Mouse (Mus musculus) lung, embryonic 14.5 days (tissue): ENCODE data around the gene Fam173b. TPM values are rescaled to one million over a fixed set of nuclear protein-coding genes. Genes with fewer than 3 reads are reported as not detected.
A peak's percentile ranks its signal among the peaks of the same experiment; 100 is the strongest.

Source experiments
- ATAC-seq: fragments of 200-750 bp; cut with Nextera tagmentation; 2 replicates; pipeline ENCODE4 v1.8.0; 2017; ENCODE audit warnings: mild to moderate bottlenecking, moderate TSS enrichment, moderate library complexity; ENCODE audit not compliant: insufficient read depth
- DNase-seq: peaks from one replicate; pipeline ENCODE4 v3.0.0-alpha.2; 2015
- H3K27ac ChIP-seq: fragments of 300-500 bp; sonication (generic); 2 replicates; pipeline ENCODE4 v1.5.1; 2014; ENCODE audit warnings: low read depth, mild to moderate bottlenecking, moderate library complexity
- H3K27me3 ChIP-seq: fragments of 300-500 bp; sonication (generic); 2 replicates; pipeline ENCODE4 v1.6.1; 2014; ENCODE audit warnings: low read length, control low read depth; ENCODE audit not compliant: insufficient read depth
- H3K36me3 ChIP-seq: fragments of 300-500 bp; sonication (generic); 2 replicates; pipeline ENCODE4 v1.6.1; 2014; ENCODE audit warnings: control low read depth; ENCODE audit not compliant: insufficient read depth
- H3K4me1 ChIP-seq: fragments of 300-500 bp; sonication (generic); 2 replicates; pipeline ENCODE4 v1.6.1; 2014; ENCODE audit warnings: antibody characterized with exemption, control low read depth; ENCODE audit not compliant: insufficient read depth
- H3K4me2 ChIP-seq: fragments of 300-500 bp; sonication (generic); 2 replicates; pipeline ENCODE4 v1.6.1; 2014; ENCODE audit warnings: mild to moderate bottlenecking
- H3K4me3 ChIP-seq: fragments of 300-500 bp; sonication (generic); 2 replicates; pipeline ENCODE4 v1.5.1; 2014; ENCODE audit warnings: low read depth, low read length
- H3K9ac ChIP-seq: fragments of 300-500 bp; sonication (generic); 2 replicates; pipeline ENCODE4 v1.6.1; 2014
- H3K9me3 ChIP-seq: fragments of 300-500 bp; sonication (generic); 2 replicates; pipeline ENCODE4 v1.6.1; 2016; ENCODE audit warnings: low read depth, low read length, control low read depth
- CTCF ChIP-seq: IDR thresholded peaks from 2 replicates; pipeline ENCODE4 v1.5.1; 2016; ENCODE audit warnings: antibody characterized with exemption, low read depth
- WGBS: fragments of 180-500 bp; shearing (Covaris S2); extraction: QIAGEN DNeasy Blood & Tissue Kit; methylation state at CpG from one replicate; pipeline ENCODE4 v1.1.7; 2014; 5-methylcytosine and 5-hydroxymethylcytosine counted together
- polyA plus RNA-seq: library from polyadenylated mRNA; unstranded; fragments of >200 nt; fragmentation: Nextera tagmentation; extraction: Ambion mirVana; gene quantifications from 2 replicates; pipeline ENCODE4 v1.2.1, GENCODE M21; 2014

The Fam173b gene
- polyA plus RNA-seq, 1 experiment from 2014 or later: 15.0 TPM

GRCm38 (mm10) chr15:31565184-31565583 is 36.5 kb upstream of the Fam173b start, which contains the start of gene Cmbl:
Gene Cmbl (plus strand): TSS chr15:31565389.
- no peak within 1 kb of the TSS for H3K4me3 ChIP-seq
- H3K27ac ChIP-seq: 0 out of 2 replicates have a peak within 1 kb of the TSS, but pooled peaks have one; percentile 59
- ATAC-seq (no peak), DNase-seq (no peak)
- H3K36me3 ChIP-seq: no peaks in the 10 kb centered on the region
- peak within 1 kb of the TSS; percentile 45; the same call in 1 of the 2 replicates for H3K4me2 ChIP-seq
- no peak for TF ChIP-seq CTCF
- no peaks in the 10 kb centered on the region for H3K27me3 ChIP-seq
- H3K9ac ChIP-seq: no peak within 1 kb of the TSS
- 47% methylated on average over 5 of the region's 5 CpGs for WGBS
- peaks cover 13% of the 10 kb centered on the region; the same call in 1 of the 2 replicates for H3K4me1 ChIP-seq
- H3K9me3 ChIP-seq: no peaks in the 10 kb centered on the region

- DNase-seq (no peak), ATAC-seq (no peak)
- Histone ChIP-seq H3K4me1 (peaks cover 13% of the 10 kb centered on the region; the same call in 1 of the 2 replicates), H3K4me3 (no peak overlapping the region), H3K36me3 (no peaks in the 10 kb centered on the region), H3K9me3 (no peaks in the 10 kb centered on the region), H3K27ac (no peak overlapping the region), H3K4me2 (no peak overlapping the region), H3K27me3 (no peaks in the 10 kb centered on the region), H3K9ac (no peak overlapping the region)
- 53% methylated on average over 1 of the region's 1 CpGs for WGBS
- no peak for TF ChIP-seq CTCF
Observed at GRCm38 (mm10) chr15:31565786-31566185, 35.9 kb upstream of the Fam173b start.

GRCm38 (mm10) chr15:31567431-31567830 is 34.2 kb upstream of the Fam173b start:
- no peaks in the 10 kb centered on the region for H3K27me3 ChIP-seq
- no peak for TF ChIP-seq CTCF
- no peak overlapping the region for H3K9ac ChIP-seq
- no peak overlapping the region for H3K27ac ChIP-seq
- WGBS: 71% methylated on average over 7 of the region's 7 CpGs
- H3K9me3 ChIP-seq: no peaks in the 10 kb centered on the region
- H3K4me3 ChIP-seq: no peak overlapping the region
- peaks cover 13% of the 10 kb centered on the region; the same call in 1 of the 2 replicates for H3K4me1 ChIP-seq
- H3K4me2 ChIP-seq: no peak overlapping the region
- H3K36me3 ChIP-seq: no peaks in the 10 kb centered on the region
- DNase-seq (no peak), ATAC-seq (no peak)

GRCm38 (mm10) chr15:31568581-31568996 is 33.1 kb upstream of the Fam173b start:
- peak; percentile 78 for DNase-seq
- H3K4me2 ChIP-seq: peak overlapping the region; percentile 47
- no peaks in the 10 kb centered on the region for H3K36me3 ChIP-seq
- no peak overlapping the region for H3K27ac ChIP-seq
- no peaks in the 10 kb centered on the region for H3K9me3 ChIP-seq
- ATAC-seq: peak; percentile 91
- H3K4me1 ChIP-seq: peaks cover 13% of the 10 kb centered on the region; the same call in 1 of the 2 replicates
- H3K9ac ChIP-seq: no peak overlapping the region
- no peaks in the 10 kb centered on the region for H3K27me3 ChIP-seq
- H3K4me3 ChIP-seq: peak overlapping the region; percentile 10; the same call in 1 of the 2 replicates
- WGBS: 8% methylated on average over 12 of the region's 12 CpGs
- no peak for TF ChIP-seq CTCF

GRCm38 (mm10) chr15:31569325-31570022 is 32.2 kb upstream of the Fam173b start:
- no peaks in the 10 kb centered on the region for H3K9me3 ChIP-seq
- no peak overlapping the region for H3K9ac ChIP-seq
- ATAC-seq: peak; percentile 25; the same call in 1 of the 2 replicates
- no peak overlapping the region for H3K27ac ChIP-seq
- H3K36me3 ChIP-seq: no peaks in the 10 kb centered on the region
- H3K4me2 ChIP-seq: no peak overlapping the region
- peaks cover 10% of the 10 kb centered on the region; the same call in 1 of the 2 replicates for H3K4me1 ChIP-seq
- no peak overlapping the region for H3K4me3 ChIP-seq
- no peaks in the 10 kb centered on the region for H3K27me3 ChIP-seq
- DNase-seq: peak; percentile 65
- no peak for TF ChIP-seq CTCF
- 50% methylated on average over 9 of the region's 9 CpGs for WGBS

GRCm38 (mm10) chr15:31570959-31571358 is 30.7 kb upstream of the Fam173b start:
- Histone ChIP-seq H3K27ac (no peak overlapping the region), H3K4me2 (no peak overlapping the region), H3K27me3 (no peaks in the 10 kb centered on the region), H3K36me3 (no peaks in the 10 kb centered on the region), H3K4me1 (peaks cover 10% of the 10 kb centered on the region; the same call in 1 of the 2 replicates), H3K9ac (no peak overlapping the region), H3K4me3 (no peak overlapping the region), H3K9me3 (no peaks in the 10 kb centered on the region)
- no peak for DNase-seq
- TF ChIP-seq CTCF: no peak
- WGBS: 88% methylated on average over 8 of the region's 8 CpGs
- ATAC-seq: no peak

GRCm38 (mm10) chr15:31571906-31572722 is 29.5 kb upstream of the Fam173b start:
- Histone ChIP-seq H3K36me3 (no peaks in the 10 kb centered on the region), H3K4me1 (peaks cover 10% of the 10 kb centered on the region; the same call in 1 of the 2 replicates), H3K27me3 (no peaks in the 10 kb centered on the region), H3K4me2 (no peak overlapping the region), H3K9me3 (no peaks in the 10 kb centered on the region), H3K9ac (no peak overlapping the region), H3K27ac (no peak overlapping the region), H3K4me3 (no peak overlapping the region)
- ATAC-seq: no peak
- no peak for TF ChIP-seq CTCF
- 76% methylated on average over 16 of the region's 16 CpGs for WGBS
- no peak for DNase-seq
